Mouse (Mus musculus) thymus, postnatal 25 days (tissue): ENCODE measurements at regions not wholly inside any gene's neighbourhood (a gene's known extent, or its start where the extent isn't known, plus 50 kb on each side); places are given as distances from the start of the nearest gene placed in this dataset.
A peak's percentile ranks its signal among the peaks of the same experiment; 100 is the strongest.

Experiments used
- DNase-seq: peaks from one replicate; pipeline ENCODE4 v3.0.0; 2022

DNA sequence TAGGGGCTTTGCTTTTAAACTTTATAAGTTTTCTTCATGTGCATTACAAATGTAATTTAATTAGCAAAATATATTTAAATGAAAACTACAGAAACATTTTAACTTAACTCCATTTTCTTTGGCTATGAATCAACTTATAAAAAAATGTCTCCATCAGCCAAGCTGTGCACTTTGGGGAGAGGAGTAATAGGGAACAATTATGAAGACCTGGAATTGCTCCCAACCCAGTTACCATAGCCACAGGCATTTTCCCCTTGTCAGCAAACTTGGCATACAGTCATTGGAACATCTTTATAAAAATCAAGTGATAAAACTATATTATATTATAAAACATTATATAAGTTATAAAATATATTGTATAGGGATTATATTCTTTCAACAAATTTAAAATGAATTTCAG, 65.0 kb downstream of the Atxn7l3b start:
- DNase-seq: no peak

DNA sequence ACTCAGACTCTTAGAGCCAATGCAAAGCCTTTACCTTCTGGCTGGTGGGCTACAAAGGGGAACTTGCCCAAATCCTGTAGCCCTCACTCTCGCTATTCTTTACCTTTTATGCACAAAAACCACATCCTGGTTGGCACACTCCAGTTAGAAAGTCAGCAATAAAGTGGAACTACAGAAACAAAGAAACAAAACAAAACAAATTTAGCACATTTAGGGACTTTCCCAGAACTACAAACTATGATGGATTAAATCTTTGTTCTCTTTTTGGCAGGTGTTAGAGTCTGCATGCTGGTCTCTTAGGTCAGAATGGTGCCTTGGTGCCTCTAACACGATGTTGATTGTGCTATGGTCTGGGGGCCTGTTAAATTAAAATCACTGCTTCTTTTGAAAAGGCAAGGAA, 65.4 kb downstream of the Atxn7l3b start:
- no peak for DNase-seq

DNA sequence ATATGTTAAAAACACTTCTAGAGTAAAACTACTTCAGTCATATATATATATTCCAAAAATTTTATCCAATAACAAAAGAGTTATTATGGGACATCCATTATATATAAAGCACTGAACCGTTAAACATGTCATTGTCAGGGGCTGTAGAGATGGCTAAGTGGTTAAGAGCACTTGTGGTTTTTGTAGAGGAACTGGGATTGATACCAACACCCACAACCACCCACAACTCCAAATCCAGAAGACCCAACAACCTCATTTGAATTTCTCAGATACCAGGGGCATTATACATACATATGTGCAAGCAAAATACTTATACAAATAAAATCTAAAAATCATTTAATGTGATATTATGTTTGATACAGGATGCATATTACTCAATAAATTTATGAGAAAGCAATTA, 76.8 kb downstream of the Atxn7l3b start:
- no peak for DNase-seq

DNA sequence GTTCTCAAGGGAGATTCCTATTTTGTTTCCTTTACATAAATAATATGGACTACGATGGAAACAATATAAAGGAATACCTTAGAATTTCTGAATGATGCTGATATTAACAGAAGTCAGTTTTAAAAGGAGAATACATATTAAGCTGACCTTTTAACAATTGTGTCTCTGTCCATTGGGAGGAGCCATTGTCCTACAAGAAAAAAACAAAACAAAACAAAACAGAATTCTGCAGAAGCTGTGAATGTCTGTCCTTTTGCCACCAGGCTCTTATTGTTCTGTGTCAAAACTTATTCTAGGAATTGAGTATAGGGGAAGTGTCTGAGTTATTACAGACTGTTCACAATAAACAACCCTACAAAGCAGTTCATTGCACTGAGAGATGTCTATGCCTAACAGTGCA, 82.6 kb downstream of the Atxn7l3b start:
- no peak for DNase-seq

DNA sequence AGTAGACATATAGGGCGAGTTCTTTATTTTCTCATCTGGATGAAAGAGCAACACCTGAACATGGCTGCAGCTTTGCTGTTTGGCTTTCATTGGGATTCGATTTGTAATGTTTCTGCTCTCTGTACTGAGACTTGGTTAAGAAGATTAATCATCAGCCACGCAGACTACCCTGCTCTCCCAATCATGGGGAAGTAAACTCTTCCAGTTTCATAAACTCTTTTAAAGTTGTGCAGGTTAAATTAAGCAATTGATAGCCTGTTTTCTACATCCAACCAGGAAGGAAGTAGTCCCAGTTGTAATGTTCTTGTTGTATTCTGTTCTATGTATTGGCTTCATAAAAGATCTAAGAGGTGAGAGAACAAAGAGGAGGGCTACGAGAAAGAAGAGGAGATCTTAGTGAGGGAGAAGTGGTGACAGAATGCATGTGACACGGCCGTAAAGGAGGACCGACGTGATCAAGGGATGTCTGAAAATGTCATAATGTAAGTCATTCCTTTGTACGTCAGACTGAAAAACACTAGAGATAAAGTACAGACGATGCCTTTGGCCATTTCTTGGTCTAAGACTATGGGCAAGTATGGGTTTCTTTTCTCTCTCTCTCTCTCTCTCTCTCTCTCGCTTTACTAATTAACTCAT, 91.3 kb downstream of the Atxn7l3b start:
- DNase-seq: no peak

DNA sequence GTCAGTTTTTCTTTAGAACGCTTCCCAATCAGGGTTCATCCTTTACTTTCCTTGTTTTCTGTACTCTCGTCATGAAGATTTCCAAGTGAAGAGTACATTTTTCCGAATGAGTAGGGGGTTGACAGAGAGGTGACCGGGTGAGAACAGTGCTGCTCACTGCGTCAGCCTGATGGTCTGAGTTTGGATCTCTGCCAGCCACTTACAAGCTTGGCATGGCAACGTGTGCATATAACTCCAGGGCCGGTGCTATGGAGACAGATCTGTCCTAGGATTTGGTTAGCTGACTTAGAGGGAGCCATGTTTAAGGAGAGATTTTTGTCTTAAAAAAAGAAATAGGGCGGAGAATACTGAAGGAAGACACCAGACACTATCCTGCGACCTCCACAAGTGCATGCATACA, 92.8 kb downstream of the Atxn7l3b start:
- DNase-seq: no peak

DNA sequence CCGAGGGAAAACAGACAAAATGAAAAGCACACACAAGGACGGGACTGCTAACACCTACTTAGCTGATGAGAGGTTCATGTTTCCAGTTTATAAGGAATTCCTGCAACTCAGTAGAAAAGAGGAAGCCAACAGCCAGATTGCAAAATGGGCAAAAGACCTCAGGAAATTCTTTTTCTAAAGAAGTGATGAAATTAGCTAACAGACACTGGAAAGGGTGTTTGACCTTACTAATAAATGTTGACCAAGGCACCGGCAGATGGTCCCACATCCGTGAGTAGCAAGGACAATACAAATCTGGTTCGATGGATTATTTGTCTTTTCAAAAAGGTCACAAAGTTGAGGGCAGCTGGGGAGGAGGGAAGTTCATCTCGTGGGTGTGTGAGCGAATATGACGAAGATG, 93.3 kb downstream of the Atxn7l3b start:
- no peak for DNase-seq

DNA sequence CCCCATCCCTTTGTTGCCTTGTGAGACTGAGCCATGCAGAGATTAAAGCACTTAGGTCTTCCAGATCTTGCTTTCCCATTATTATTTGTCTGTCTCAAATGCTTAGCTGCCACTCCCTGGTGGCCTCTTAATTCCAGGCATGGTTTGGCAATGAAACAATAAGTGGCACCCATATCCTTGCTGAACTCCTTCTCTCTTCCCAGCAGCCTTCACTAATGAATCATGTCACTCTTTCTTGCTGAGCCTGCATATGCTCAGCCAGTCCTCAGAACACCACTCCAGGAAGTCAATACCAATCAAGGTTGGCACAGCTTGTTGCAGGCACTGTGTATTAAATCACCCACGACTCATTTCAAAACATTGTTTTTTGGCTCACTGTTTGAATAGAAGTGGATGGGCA, 118.6 kb downstream of the Atxn7l3b start:
- DNase-seq: no peak

DNA sequence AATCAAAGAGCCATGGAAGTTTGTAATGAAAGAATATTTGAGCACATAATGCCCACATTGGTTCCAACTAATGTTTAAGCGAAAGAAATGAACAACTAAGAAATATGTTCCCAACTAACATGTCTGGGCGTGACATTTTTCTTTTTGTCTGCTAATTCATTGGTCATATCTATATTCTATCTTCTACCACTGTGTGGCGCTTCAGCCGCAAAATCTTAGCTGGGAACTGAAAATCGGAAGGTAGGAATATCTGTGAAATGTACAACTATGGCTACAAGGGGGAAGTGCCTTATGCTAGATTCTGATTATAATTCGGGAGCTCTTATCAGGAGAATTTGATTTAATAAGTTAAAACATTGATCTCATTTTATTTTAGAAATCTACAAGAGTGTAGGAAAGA, 125.2 kb downstream of the Atxn7l3b start:
- DNase-seq: no peak

DNA sequence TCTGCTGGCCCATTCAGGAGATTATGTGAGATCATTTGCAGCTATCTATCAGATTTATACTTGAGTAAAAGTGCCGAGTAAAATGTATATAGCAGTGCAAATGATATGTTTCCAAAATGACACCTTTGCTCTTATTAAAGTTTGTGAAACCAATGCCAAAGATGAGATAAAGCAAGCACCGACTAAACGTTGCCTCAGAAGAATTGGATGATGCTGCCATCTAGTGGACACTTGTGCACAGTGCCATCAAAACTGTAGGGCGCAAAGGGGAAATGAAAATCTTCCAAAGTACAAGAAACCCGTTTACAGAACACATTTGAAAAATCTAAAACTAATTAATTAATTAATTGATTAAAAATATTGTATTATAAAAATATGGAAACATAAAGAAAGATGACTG, 127.2 kb downstream of the Atxn7l3b start:
- DNase-seq: peak; percentile 2

DNA sequence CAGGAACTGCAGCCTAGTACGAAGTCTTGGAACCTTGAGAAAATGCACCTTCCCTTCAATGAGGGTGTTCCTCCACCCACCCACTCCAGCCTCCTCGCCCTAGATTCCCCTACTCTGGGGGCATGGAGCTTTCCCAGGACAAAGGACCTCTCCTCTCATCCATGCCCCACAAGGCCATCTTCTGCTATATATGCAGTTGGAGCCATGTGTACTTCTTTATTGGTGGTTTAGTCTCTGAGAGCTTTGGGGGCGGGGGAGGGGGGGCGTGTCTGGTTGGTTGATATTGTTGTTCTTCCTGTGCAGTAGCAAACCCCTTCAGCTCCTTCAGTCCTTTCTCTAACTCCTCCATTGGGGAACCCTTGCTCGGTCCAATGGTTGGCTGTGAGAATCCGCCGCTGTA, 130.2 kb downstream of the Atxn7l3b start:
- DNase-seq: no peak

DNA sequence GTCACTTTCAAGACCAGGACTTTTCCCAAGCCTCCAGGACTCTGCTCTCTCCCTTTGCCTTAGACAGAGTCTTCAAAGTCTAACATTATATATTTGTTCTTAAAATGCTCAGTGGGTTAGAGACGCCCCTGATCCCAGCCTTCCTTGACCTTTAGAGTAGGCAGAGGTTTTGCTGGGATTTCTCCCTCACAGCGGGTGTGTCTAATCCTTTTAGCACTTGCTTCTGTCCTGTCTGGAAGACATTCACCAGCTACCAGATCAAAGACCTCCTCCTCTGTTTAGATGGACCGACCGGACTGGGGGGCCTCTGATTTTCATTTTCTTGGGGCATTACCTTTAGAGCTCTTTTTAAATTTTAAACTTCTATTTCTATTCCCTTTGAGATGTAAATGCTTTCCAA, 130.7 kb downstream of the Atxn7l3b start:
- no peak for DNase-seq

DNA sequence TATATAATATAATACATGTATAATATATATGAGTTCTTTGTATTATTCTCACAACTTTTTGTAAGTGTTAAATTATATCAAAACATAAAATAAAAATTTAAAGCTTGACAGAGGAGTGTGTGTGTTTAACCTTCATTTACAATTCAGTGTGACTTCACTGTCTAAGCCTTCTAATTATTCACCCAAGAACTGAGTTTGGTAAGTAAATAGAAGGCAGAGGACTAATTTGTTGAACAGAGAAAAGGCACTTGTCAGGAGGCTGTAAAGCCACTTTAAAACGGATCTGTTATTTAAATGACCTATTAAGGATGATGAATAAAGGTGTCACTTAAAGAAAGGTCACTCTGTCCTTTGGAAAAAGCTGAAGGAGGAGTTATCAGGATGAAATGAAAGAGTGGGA, 132.9 kb downstream of the Atxn7l3b start:
- no peak for DNase-seq

DNA sequence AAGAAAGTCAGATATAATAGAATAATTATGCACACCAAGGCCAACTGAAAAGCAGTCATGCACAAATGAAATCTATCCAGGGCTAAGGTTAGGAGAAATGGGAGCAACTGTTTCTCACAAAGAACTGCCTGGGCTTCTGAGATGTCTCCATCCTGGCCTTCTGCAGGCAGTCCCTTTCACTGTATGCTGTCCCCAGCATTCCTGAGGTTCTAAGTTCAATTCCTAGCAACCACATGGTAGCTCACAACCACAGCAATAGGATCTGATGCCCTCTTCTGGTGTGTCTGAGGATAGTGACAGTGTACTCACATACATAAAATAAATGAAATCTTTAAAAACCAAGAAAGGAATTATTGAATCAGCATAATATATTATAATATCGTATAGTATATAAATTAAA, 133.3 kb downstream of the Atxn7l3b start:
- no peak for DNase-seq

DNA sequence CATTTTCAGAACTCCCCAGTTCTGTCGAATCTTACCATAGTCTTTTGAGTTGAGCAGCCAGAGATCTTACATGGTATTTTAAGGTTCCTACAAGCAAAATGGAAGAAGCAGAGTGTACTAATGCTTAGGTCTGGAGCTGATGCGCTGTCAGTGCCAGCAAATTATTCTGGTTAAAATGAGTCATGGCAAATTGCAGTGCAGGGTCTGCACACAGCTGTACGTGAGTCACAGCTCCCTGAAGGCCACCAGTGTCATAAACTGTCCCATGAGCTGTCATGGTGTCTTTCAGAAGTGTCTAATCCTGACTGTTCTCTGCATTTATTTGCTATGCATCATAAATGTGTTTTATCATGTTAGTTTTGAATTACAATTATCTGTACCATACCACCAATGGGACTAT, 140.6 kb downstream of the Atxn7l3b start:
- no peak for DNase-seq

DNA sequence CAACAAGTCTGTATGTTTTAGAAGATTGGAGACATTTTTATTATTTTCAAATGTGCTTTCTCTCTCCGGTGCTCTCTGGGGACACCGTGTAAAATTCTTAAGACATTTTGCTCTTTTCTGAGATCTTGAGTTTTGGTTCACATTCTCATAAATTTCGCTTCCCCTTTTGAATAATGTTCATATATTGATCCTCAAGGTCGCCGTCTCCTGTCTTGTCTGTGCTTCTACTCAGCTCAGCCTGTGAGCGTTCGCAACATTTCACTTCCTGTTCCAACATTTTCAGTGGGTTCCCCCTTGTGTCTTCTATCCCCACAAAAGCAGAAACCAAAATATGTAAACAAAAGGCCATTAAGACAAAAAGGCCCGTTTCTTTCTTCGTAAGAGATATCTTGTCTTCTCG, 154.5 kb downstream of the Atxn7l3b start:
- DNase-seq: no peak

DNA sequence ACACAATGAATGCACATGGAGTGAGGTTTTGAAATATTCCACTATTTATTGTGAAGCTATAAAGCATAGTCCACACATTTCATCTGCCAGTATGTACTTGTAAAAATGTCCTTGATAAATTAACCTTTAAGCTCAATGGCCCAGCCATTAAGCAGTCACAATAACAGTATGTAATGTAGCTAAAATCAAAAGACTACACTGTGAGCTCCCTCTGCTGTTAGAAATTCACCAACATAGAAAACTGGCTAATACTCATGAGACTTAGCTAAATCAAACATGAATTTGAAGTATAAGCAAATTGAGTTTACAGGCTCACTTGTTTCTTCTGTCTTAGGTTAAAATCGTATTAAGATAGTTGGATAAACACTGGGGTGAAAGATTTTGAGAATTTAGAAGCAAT, 182.1 kb downstream of the Atxn7l3b start:
- no peak for DNase-seq

DNA sequence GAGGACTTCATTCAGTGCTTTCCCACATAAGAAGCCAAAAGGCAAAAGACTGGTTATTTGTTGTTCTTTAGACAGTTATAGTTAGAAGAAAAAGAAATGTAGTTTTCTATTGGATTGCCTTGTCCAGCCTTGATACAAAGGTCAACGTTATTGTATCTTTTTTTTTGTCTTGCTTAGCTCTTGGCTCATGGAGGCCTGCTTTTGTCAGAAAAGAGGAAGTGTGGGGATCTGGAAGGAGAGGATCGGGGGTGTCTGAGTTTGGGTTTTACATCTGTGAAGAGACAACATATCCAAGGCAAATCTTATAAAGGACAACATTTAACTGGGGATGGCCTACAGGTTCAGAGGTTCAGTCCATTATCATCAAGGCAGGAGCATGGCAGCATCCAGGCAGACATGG, 185.3 kb downstream of the Atxn7l3b start:
- DNase-seq: no peak

DNA sequence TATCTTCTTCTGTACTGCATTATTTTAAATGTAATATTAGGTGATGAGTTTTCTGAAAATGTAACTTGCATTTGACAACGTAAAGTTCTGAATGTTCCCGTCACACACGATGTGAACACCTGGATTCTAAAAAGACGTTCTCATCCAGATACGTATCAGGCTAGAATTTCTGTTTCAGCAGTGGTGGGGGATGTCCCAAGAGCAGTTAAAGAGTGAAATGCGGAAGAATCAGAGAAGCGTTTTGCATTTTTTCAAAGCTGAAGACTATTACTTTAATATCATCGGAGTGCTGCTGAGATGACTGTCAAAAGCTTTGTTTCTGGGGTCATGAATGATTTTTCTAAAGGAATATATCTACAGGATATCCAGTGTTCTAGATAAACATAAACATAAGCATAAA, 186.7 kb downstream of the Atxn7l3b start:
- no peak for DNase-seq
